Mouse (Mus musculus): ENCODE results near the gene Iyd. TPM values are rescaled to one million over a fixed set of nuclear protein-coding genes. Genes with fewer than 3 reads are reported as not detected.

Iyd gene
- polyA plus RNA-seq, 1 experiment, result 5.2 TPM

DNA sequence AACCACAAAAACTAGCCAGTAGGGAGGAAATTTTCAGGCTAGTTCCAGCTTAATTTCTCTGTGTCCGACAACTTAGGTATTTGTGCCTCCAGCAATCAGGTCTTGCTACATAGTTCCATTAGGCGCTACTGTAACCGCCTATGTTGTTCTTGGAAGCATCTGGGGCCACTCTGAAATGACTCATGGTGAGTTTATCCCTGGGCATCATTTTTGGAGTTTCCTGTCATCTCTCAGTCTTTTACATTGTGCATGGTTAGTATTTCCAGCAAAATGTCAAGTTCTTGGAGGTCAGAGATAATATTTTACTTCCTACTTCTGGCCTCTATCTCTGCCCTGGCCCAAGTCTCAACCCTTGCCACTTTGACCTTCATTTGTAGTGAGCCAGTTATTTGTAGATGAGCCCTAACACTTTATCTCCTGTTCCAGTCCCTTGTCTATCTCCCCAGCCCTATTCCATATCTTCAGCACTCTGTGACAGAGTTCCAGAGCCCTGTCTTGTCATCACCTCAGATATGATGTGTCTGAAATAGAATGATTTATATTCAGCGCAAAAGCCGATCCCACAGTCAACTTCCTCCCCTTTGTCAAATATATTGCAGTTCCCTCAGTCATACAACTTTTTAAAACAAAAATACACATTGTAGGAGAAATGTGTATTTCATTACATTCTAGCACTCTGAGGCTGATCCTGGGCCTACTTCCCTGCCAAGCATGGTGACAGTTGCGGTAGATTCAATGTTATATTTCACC lies 16.8 kb upstream of the Iyd start:
- TF ChIP-seq CTCF (IDR thresholded peaks at IDR 0.05; ENCODE audit: extremely low read depth, insufficient read length, insufficient replicate concordance, low read depth, low read length), result no peak
- TF ChIP-seq POLR2A (IDR thresholded peaks at IDR 0.05; ENCODE audit: low read depth, low read length), result no peak
- Histone ChIP-seq H3K27me3 (ENCODE audit: control insufficient read depth, insufficient read depth, low read length) (no peaks in the 10 kb centered on the region), H3K4me1 (ENCODE audit: control insufficient read depth, insufficient read depth, insufficient read length, low read length) (no peaks in the 10 kb centered on the region), H3K4me3 (ENCODE audit: low read depth, low read length) (no peak overlapping the region), H3K36me3 (ENCODE audit: control insufficient read depth, insufficient read depth, low read length) (no peaks in the 10 kb centered on the region), H3K27ac (ENCODE audit: insufficient read depth, low read depth, low read length) (no peak overlapping the region)
- 92% methylated on average over 6 of the region's 6 CpGs for WGBS

GRCm38 (mm10) chr10:3524513-3524912 lies 15.5 kb upstream of the Iyd start:
- H3K27me3 ChIP-seq (ENCODE audit: control insufficient read depth, insufficient read depth, low read length), result no peaks in the 10 kb centered on the region
- 74% methylated on average over 3 of the region's 3 CpGs for WGBS
- H3K4me3 ChIP-seq (ENCODE audit: low read depth, low read length), result no peak overlapping the region
- H3K27ac ChIP-seq (ENCODE audit: insufficient read depth, low read depth, low read length), result no peak overlapping the region
- no peaks in the 10 kb centered on the region for H3K4me1 ChIP-seq (ENCODE audit: control insufficient read depth, insufficient read depth, insufficient read length, low read length)
- TF ChIP-seq CTCF (IDR thresholded peaks at IDR 0.05; ENCODE audit: extremely low read depth, insufficient read length, insufficient replicate concordance, low read depth, low read length) (no peak), POLR2A (IDR thresholded peaks at IDR 0.05; ENCODE audit: low read depth, low read length) (no peak)
- no peaks in the 10 kb centered on the region for H3K36me3 ChIP-seq (ENCODE audit: control insufficient read depth, insufficient read depth, low read length)

DNA sequence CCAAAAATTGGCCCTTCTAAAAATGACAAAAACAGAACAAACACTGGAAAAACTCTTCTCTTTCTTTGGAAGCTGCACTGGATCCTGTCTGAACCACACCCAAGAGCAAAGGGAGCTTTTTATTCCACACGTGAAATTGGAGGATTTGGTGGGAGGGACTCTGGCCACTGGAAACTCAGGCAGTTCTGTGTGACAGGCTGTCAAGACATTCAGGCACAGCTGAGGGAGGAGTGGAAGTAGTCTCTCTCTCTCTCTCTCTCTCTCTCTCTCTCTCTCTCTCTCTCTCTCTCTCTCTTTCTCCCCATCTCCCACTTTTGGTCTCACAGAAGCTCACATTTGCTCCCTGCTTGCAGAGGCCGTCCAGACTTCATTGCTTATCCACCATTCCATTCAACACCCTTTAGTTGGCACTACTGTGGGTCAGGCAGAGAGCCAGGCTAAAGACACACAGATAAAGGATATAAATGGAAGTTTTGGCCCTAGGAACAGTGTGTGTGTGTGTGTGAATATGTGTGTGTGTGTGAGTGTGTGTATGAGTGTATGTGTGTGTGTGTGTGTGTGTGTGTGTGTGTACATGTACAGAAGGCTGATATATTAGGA lies 14.5 kb upstream of the Iyd start:
- Histone ChIP-seq H3K27me3 (ENCODE audit: control insufficient read depth, insufficient read depth, low read length) (no peaks in the 10 kb centered on the region), H3K4me1 (ENCODE audit: control insufficient read depth, insufficient read depth, insufficient read length, low read length) (no peaks in the 10 kb centered on the region), H3K27ac (ENCODE audit: insufficient read depth, low read depth, low read length) (no peak overlapping the region), H3K36me3 (ENCODE audit: control insufficient read depth, insufficient read depth, low read length) (no peaks in the 10 kb centered on the region), H3K4me3 (ENCODE audit: low read depth, low read length) (no peak overlapping the region)
- TF ChIP-seq POLR2A (IDR thresholded peaks at IDR 0.05; ENCODE audit: low read depth, low read length) (no peak), CTCF (IDR thresholded peaks at IDR 0.05; ENCODE audit: extremely low read depth, insufficient read length, insufficient replicate concordance, low read depth, low read length) (no peak)
- WGBS, result 33% methylated on average over 2 of the region's 2 CpGs

GRCm38 (mm10) chr10:3529807-3530206 lies 10.2 kb upstream of the Iyd start:
- no peak for TF ChIP-seq CTCF (IDR thresholded peaks at IDR 0.05; ENCODE audit: extremely low read depth, insufficient read length, insufficient replicate concordance, low read depth, low read length)
- no peak for TF ChIP-seq POLR2A (IDR thresholded peaks at IDR 0.05; ENCODE audit: low read depth, low read length)
- no peaks in the 10 kb centered on the region for H3K4me1 ChIP-seq (ENCODE audit: control insufficient read depth, insufficient read depth, insufficient read length, low read length)
- H3K27me3 ChIP-seq (ENCODE audit: control insufficient read depth, insufficient read depth, low read length), result no peaks in the 10 kb centered on the region
- WGBS, result 26% methylated on average over 4 of the region's 4 CpGs
- H3K4me3 ChIP-seq (ENCODE audit: low read depth, low read length), result no peak overlapping the region
- no peak overlapping the region for H3K27ac ChIP-seq (ENCODE audit: insufficient read depth, low read depth, low read length)
- H3K36me3 ChIP-seq (ENCODE audit: control insufficient read depth, insufficient read depth, low read length), result no peaks in the 10 kb centered on the region

DNA sequence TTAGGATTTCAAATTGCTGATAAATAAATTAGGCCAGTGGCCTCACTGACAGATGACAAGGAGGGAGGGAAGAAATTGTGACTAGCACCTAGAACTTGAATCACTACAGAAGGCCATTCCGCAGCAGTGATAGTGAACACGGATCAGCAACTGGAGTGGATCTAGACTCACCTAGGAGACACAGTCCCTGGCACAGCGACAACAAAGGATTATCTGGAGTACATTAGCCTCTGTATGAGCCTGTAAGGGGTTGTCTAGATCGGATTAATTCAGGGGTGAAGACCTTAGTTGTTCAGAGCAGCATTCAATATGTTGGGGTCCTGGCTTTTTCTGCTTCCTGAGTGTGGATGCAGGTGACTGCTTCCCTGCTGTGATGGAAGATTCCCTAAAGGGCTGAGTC lies 9.4 kb upstream of the Iyd start:
- H3K4me1 ChIP-seq (ENCODE audit: control insufficient read depth, insufficient read depth, insufficient read length, low read length), result no peaks in the 10 kb centered on the region
- H3K4me3 ChIP-seq (ENCODE audit: low read depth, low read length), result no peak overlapping the region
- no peak overlapping the region for H3K27ac ChIP-seq (ENCODE audit: insufficient read depth, low read depth, low read length)
- WGBS, result 71% methylated on average over 4 of the region's 4 CpGs
- H3K27me3 ChIP-seq (ENCODE audit: control insufficient read depth, insufficient read depth, low read length), result no peaks in the 10 kb centered on the region
- no peaks in the 10 kb centered on the region for H3K36me3 ChIP-seq (ENCODE audit: control insufficient read depth, insufficient read depth, low read length)
- no peak for TF ChIP-seq POLR2A (IDR thresholded peaks at IDR 0.05; ENCODE audit: low read depth, low read length)
- TF ChIP-seq CTCF (IDR thresholded peaks at IDR 0.05; ENCODE audit: extremely low read depth, insufficient read length, insufficient replicate concordance, low read depth, low read length), result no peak

- WGBS, result 2% methylated on average over 4 of the region's 4 CpGs
- H3K27ac ChIP-seq (ENCODE audit: insufficient read depth, low read depth, low read length), result no peak overlapping the region
- H3K36me3 ChIP-seq (ENCODE audit: control insufficient read depth, insufficient read depth, low read length), result no peaks in the 10 kb centered on the region
These were observed 8.7 kb upstream of the Iyd start for GRCm38 (mm10) chr10:3531375-3531774.

GRCm38 (mm10) chr10:3534445-3534844 lies 5.6 kb upstream of the Iyd start:
- Histone ChIP-seq H3K27ac (ENCODE audit: insufficient read depth, low read depth, low read length) (no peak overlapping the region), H3K4me1 (ENCODE audit: control insufficient read depth, insufficient read depth, insufficient read length, low read length) (no peaks in the 10 kb centered on the region)
- WGBS, result 3% methylated on average over 7 of the region's 7 CpGs

More at GRCm38 (mm10) chr10:3531375-3531774, 8.7 kb upstream of the Iyd start:
- Histone ChIP-seq H3K4me1 (ENCODE audit: control insufficient read depth, insufficient read depth, insufficient read length, low read length) (no peaks in the 10 kb centered on the region), H3K27me3 (ENCODE audit: control insufficient read depth, insufficient read depth, low read length) (no peaks in the 10 kb centered on the region), H3K4me3 (ENCODE audit: low read depth, low read length) (no peak overlapping the region)
- peak; percentile 83 for TF ChIP-seq CTCF (IDR thresholded peaks at IDR 0.05; ENCODE audit: extremely low read depth, insufficient read length, insufficient replicate concordance, low read depth, low read length)
- no peak for TF ChIP-seq POLR2A (IDR thresholded peaks at IDR 0.05; ENCODE audit: low read depth, low read length)

More at GRCm38 (mm10) chr10:3534445-3534844, 5.6 kb upstream of the Iyd start:
- no peaks in the 10 kb centered on the region for H3K36me3 ChIP-seq (ENCODE audit: control insufficient read depth, insufficient read depth, low read length)
- H3K4me3 ChIP-seq (ENCODE audit: low read depth, low read length), result no peak overlapping the region
- no peaks in the 10 kb centered on the region for H3K27me3 ChIP-seq (ENCODE audit: control insufficient read depth, insufficient read depth, low read length)
- TF ChIP-seq POLR2A (IDR thresholded peaks at IDR 0.05; ENCODE audit: low read depth, low read length) (no peak), CTCF (IDR thresholded peaks at IDR 0.05; ENCODE audit: extremely low read depth, insufficient read length, insufficient replicate concordance, low read depth, low read length) (peak; percentile 56; the same call in 1 of the 2 replicates)

All from small intestine, adult 2 months (tissue).